Mouse (Mus musculus) hindlimb bud, embryonic 11.5 days (tissue): Measurements from ENCODE around the gene Ehmt1.

Experiments used
- DNase-seq: peaks from one replicate; pipeline ENCODE4 v3.0.0-alpha.2; 2012; ENCODE audit warnings: low read depth, low spot score; ENCODE audit errors: extremely low spot score

The Ehmt1 gene

DNA sequence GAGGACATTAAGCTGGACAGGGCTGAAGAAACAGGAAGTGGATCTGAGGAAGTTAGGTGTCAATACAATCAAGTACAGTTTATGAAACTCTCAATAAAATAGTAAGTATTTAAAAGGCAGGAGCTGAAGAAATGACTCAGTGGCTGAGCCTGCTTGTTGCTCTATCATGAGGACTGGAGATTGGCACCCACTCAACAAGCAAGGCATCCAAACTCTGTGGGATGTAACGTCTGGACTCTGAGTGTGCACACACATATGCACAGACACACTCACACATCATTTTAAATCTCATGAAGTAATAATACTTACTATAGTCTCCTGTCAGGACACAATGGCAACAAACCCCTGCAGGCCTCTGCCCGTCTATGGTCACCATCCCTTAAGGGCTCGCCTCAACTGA is 112.4 kb downstream of the Ehmt1 start:
- DNase-seq: no peak

DNA sequence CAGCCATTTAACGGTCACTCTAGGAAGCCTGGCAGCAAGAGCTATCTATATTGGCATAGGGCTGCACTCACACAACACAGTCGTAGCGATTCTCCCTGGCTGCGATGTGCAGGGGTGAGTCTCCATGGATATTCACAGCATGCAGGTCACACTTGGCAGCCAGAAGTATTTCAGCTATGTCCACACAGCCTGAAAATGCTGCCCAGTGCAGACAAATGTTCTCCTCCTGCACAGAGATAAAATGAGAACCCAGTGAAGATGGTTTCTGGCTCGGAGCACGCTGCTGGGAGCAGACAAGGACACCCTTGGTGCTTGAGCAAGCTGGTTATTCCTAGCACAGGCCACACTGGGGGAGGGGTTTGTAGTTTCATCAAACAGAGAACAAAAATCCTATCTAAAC is 113.3 kb downstream of the Ehmt1 start:
- no peak for DNase-seq

DNA sequence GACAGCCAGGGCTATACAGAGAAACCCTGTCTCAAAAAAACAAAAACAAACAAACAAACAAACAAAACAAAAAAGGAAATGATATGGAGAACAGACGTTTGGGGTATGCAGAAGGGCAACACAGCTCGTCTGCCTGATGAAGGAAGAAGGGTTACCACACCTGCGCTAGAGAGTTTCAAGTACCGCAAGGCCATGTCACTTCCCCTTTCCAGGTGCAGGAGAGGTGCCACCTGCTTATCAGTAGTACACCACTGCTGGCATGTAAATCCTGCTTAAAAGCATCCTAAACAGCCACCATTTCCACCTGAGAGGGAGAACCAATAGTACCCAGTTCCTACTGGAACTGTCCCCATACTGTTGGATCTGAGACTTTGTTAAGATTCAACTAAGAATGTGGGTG is 113.8 kb downstream of the Ehmt1 start:
- no peak for DNase-seq

DNA sequence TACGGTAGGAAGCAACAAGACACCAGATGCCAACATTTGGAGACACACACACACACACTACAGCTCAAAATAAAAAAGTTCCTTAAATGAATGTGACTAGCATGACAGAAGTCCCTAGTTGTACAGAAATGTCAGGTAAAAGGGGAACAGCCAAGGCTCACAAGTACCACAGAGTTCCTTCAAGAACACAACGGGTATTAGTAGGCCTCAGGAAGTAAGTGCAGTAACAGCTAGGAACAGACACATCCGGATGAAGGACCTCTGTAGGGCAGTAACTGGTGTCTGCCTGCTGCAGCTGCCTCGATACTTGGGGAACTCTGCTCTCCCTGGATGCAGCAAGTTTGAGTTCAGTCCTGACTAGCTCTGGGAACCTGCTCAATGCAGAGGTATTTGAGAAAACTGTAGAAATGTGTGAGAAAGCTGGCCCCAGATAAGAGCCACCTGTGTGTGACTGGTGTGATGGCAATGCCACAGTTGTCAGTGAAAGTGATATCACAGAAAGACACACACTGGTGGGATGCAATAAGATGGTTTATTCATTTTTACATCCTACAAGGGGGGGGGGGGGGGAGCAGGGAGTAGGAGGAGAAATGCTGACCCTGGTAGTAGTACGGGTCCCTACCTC is 122.5 kb downstream of the Ehmt1 start:
- no peak for DNase-seq

DNA sequence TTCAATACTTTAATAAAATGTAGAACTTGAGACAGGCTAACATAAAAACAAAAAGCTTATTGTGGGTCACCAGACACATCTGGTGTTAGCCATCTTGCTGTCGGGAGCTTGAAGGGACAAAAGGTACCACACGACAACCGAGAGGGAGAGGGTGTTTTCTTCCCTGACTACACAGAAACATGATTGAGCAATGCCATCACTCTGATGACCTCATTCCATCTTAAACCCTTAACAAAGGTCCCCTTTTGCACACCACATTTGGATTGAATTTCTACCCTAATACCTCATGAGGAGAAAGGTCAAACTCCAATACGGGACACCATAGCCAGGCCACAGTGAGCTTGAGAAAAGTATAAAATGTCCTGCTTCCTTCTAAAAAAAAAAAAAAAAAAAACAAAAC is 132.2 kb downstream of the Ehmt1 start:
- DNase-seq: no peak

DNA sequence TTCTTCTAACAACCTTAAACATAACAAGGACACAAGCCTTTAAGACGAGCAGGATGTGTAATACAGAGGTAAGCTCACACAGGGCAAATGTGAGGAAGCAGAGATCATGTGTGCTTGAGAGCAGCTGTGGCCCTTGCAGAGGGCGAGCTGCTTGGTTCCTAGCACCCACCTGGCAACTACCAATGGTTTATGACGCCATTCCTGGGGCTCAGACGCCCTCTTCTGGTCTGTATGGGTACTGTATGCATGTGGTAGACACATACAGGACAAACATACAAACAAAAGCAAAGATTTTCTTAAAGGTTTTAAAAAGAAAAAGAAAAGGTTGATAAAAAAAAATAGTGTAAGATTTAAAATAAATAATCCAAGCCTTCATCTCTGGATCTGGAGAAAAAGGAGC is 138.2 kb downstream of the Ehmt1 start:
- DNase-seq: no peak

DNA sequence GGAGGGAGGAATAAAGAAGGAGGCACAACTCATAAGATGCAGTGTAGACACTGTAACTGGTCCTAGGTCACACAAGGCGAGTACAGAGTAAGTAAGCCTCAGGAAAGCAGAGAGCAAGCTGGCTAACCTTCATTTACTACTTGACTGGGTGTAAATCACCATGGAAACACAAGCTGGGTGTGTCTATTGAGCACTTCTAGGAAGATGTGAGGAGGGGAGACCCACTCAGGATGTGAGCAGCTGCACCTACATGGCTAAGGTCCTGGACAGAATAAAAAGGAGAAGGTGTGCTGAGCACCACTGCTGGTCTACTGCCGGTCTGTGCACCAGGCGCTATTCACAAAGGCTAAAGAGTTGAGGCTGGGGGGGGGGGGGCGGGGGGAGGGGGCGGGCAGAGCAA is 142.6 kb downstream of the Ehmt1 start:
- DNase-seq: no peak

DNA sequence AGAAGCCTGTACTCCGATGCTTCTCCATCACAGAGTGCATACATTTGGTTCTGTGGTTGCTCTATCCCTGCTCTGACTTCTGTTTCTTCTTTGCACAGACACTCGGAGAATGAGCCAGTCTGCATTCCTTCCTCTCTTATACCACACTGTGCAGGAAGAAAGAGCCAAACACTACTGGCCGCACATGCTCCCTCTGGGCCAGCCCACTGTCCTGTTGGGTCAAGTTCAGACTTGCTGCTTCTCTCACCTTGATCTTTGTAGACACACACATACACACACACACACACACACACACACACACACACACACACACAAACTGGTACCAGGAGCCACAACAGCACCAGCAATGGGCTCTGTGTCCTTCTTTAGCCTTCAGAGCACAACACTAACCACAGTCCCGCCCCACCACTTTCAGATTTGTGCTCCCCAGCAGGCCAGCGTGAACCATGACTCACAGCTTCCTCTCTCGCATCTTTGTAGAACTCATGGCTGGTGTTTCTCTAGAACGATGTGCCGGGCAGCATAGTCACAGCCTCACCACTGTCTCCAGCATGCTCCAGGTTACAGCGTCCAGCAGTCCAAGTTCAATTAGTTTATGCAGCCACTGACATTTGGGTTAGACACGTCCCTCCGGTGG is 143.3 kb downstream of the Ehmt1 start:
- no peak for DNase-seq

DNA sequence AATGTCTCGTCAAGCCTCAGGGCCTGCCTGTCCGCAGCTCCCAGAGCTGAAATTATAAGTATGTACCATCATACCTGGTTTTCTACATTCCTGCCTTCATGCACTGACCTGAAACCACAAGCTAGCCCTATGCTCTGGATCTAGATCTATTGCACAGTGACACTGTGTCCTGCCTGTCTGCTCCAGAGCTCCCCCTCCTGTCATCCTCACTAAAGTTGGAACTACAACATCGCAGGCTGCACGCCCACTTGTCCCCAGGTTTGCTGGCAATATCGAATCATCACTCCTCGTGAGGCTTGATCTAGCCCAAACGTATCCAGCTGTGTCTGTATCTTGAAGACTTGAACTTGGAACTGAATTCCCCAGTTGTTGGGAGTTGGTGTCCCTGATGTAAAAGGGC is 144.6 kb downstream of the Ehmt1 start:
- DNase-seq: no peak

DNA sequence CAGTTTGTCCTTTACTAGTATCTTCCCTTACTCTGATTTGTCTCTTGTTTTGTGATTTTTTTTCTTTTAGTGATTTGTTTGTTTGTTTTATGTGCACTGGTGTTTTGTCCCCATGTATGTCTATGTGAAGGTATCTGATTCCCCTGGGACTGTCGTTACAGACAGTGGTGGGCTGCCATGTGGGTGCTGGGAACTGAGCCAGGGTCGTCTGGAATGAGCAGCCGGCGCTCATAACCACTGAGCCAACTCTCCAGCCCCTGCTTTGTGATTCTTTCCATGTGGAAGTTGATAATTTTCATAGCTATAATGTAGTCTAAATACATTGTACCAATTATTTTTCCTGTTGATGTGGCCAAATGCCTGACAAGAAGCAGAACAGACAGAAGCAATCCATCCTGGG is 148.6 kb downstream of the Ehmt1 start:
- no peak for DNase-seq

DNA sequence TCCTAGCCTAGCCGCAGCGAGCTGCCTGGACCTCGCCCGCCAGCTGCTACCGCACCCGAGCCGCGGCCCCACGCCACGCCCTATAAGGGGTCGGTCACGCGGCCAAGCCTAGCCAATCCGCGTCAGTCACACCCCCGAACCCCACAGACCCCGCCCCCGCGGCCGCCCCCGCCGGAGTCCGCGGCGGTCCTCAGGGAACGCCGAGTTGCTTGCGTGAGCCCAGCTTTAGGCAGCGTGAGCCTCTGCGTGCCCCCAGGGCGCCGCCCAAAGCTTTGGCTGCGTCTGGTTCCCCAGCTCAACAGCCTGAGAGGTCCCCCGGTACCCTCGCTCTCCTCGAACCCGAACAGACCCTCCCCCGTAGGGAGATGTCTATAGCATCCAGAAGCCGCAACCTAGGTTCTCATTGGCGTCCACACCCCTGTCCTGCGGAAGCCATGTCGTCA is 156.3 kb downstream of the Ehmt1 start, which contains the start of gene Cacna1b:
Gene Cacna1b (minus strand): TSS at position 38 of the 443 bp plus-strand sequence.
- DNase-seq: no peak

DNA sequence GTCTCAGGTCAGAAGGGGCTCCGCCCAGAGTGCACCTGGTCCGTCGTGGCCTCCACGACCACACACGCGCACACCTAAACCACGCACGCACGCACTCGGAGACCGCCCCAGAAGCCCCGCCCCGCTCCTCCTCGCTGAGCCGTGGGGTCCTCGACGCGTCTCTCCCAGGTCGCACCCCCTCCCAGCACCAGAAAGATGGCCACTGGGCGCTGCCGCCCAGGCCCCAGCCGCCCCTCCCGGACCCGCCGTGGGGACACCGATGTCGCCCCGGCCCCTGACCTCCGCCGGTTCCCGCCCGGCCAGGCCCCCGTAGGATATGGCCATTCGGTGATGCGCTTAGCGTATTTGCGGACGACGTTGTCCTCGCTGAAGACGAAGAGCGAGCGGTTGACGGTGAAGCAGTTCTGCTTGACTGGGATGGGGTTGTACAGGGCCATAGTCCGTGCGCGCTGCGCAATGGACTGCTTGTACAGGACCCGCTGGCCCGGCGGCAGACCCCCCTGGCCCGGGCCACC is 156.9 kb downstream of the Ehmt1 start:
- no peak for DNase-seq

DNA sequence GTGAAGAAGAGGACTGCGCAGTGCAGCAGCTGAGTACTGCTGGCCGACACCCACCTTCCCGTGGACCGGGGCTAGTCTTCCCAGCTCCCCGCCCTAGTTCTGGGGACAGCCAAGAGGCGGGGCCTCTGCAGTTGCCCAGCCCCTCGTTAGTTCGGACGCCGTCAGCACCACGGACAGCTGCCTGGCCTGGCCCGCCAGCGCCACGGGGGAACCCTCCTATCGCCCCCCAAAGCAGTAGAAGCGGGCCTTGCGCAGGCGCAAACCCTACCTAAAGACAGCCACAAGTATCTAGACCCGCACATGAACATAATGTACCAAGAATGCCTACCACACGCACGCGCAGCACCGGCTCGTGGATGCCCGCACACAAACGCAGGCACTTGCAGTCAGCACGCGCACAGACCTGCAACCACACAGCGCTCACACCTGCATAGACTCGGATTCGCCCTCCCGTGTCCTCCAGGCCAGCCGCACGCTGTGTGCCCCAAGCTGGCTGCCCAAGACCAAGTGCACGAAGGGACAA is 157.4 kb downstream of the Ehmt1 start:
- DNase-seq: peak; percentile 26

DNA sequence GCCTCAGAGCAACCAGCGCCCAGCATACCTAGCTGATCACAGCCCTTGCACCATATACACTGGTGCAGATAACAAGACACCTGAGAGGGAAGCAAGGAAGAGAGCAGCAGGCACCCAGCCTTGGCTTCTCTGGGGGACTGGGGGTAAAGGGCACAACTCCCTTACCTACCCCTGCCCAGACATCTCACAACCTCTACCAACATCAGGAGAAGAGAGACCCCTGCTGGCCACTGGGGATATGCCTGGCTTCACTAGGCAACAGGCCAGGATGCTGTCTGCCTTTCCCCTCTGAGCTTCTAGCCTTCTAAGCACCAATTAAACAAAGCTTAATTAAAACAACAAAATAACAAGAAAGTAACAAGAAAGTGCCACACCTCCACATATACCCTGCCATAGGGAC is 164.1 kb downstream of the Ehmt1 start:
- peak; percentile 12 for DNase-seq

DNA sequence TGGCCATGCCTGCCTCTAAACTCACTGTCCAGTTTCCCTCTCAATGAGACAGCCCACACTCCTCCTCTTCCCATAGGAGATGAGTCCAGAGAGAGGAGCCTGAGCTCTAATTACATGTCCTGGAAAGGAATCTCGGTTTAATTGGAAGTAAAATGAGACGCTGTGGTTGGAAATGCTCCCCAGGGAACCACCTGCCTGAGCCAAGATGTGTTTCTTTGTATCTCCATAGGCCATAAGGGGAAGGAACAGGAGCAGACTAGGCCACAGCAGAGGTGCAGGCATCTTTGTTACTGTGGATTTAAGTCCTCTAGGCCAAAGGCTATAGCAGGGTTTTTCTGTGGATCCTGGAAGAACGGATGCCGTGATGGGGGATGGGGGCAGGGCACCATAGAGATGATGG is 166.8 kb downstream of the Ehmt1 start:
- DNase-seq: no peak

DNA sequence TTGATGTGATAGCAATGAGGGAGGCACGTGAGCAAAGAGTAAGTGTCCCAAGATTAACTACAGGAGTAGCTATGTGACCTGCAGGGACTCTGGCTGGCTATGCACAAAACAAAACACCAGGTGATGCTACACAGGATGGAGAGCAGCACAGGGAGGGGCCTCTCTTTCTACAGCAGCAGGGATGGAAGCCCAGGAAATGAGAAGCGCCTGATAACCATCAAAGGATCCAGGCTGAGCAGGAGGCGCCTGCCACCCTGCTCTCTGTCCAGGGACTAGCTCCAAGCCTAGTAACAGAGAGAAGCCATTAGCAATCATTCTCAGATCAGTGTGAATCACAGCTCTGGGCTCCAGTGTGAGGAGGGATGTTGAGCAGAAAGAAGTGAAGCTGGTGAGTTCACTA is 169.4 kb downstream of the Ehmt1 start:
- no peak for DNase-seq

DNA sequence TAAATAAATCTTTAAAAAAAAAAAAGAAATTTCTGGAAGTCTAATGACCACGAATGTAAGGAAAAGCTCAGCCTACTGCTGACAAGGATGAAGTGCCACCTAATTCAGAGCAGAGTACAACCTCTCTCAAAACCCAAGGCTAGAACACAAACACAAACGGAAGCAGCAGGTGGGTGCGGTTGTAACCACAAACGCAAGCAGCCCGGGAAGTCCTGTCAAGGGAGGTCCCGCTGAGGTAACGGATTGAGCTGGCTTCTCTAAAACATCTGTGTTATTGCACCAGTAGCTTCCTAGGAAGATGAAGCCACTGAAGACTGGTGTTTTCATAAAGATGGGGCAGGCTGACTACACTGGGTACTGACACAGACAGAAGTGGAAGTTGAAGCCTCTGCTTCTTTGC is 171.5 kb downstream of the Ehmt1 start:
- DNase-seq: no peak
